Mouse (Mus musculus): Measurements from ENCODE around the gene Dlg2. TPM values are rescaled to one million over a fixed set of nuclear protein-coding genes. Genes with fewer than 3 reads are reported as not detected.

Gene Dlg2
- polyA plus RNA-seq, 1 experiment from 2014 or later: 5.1 TPM

DNA sequence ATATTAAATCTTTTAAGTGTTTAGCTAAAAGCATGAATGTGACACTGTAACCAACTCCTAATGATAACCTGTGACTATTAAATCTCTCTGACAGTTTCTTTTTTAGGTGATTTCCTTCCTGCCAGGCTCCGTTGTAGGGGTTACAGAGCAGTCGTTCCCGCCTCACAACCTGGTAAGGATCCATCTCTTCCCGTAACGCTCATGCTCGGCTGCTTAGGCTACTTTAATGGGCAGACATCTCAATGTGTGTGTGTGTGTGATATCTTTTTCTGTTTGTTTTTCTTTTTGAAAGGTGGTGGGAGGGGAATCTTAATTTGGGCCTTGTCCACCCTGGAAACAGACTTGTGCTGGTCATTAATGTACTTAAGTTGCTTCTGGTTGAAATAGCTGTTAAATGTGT is 32.3 kb upstream of the Dlg2 start:
- Histone ChIP-seq H3K4me3 (ENCODE audit: low read depth, low read length) (peak overlapping the region; percentile 99), H3K36me3 (ENCODE audit: control insufficient read depth, insufficient read depth, low read length) (peaks cover 14% of the 10 kb centered on the region; the same call in 1 of the 2 replicates), H3K9me3 (ENCODE audit: control insufficient read depth, low read depth, low read length) (no peaks in the 10 kb centered on the region), H3K27me3 (ENCODE audit: control insufficient read depth, insufficient read depth, low read length) (no peaks in the 10 kb centered on the region), H3K4me2 (replicated peaks; ENCODE audit: low read depth, low read length) (peak overlapping the region; percentile 95), H3K27ac (ENCODE audit: low read length) (peak overlapping the region; percentile 99; the same call in 1 of the 2 replicates), H3K9ac (replicated peaks; ENCODE audit: low read depth, low read length) (peak overlapping the region; percentile 97), H3K4me1 (ENCODE audit: control insufficient read depth, insufficient read depth, low read length) (no peaks in the 10 kb centered on the region)
- ATAC-seq (ENCODE audit: insufficient number of reproducible peaks, insufficient read depth, low FRiP score, low read depth): no peak
- WGBS: under 1% methylated on average over 6 of the region's 6 CpGs

DNA sequence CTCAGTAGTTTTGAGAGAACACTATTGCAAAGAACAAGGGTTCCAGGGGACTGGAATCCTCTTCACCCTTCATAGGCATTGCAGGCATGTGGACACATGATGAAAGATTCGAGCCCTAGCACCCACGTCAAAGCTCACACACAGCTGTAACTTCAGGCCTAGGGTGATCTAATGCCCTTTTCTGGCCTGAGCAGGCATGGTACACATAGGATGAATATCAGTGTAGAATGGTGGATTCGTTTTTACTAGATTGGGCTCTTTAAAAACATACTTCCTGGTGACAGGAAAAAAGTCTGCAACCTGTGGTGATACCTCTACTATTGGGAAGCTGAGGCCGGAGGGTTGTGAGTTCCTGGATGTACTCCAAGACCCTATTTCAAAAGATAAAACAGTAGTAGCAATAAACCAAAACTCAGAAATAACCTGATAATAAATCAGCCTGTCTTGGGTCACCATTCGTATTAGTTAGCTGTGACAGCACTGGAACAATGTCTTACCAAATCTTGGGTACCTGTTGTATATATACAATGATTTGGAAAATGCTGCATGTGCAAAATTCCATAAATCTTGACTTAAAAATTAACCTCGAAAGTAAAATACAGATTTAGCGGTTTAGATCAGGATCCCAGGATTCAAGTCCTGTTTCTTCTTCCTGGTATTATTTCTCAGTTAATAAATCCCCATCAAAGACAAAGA is 20.2 kb upstream of the Dlg2 start:
- Histone ChIP-seq H3K4me1 (ENCODE audit: control insufficient read depth, insufficient read depth, low read length) (peaks cover 7% of the 10 kb centered on the region), H3K4me3 (ENCODE audit: low read depth, low read length) (peak overlapping the region; percentile 76), H3K27ac (ENCODE audit: low read length) (peak overlapping the region; percentile 88; the same call in 1 of the 2 replicates), H3K4me2 (replicated peaks; ENCODE audit: low read depth, low read length) (peak overlapping the region; percentile 45), H3K9me3 (ENCODE audit: control insufficient read depth, low read depth, low read length) (no peaks in the 10 kb centered on the region), H3K27me3 (ENCODE audit: control insufficient read depth, insufficient read depth, low read length) (no peaks in the 10 kb centered on the region), H3K36me3 (ENCODE audit: control insufficient read depth, insufficient read depth, low read length) (peaks cover 11% of the 10 kb centered on the region), H3K9ac (replicated peaks; ENCODE audit: low read depth, low read length) (peak overlapping the region; percentile 61)
- WGBS: 25% methylated on average over 7 of the region's 7 CpGs
- ATAC-seq (ENCODE audit: insufficient number of reproducible peaks, insufficient read depth, low FRiP score, low read depth): no peak

DNA sequence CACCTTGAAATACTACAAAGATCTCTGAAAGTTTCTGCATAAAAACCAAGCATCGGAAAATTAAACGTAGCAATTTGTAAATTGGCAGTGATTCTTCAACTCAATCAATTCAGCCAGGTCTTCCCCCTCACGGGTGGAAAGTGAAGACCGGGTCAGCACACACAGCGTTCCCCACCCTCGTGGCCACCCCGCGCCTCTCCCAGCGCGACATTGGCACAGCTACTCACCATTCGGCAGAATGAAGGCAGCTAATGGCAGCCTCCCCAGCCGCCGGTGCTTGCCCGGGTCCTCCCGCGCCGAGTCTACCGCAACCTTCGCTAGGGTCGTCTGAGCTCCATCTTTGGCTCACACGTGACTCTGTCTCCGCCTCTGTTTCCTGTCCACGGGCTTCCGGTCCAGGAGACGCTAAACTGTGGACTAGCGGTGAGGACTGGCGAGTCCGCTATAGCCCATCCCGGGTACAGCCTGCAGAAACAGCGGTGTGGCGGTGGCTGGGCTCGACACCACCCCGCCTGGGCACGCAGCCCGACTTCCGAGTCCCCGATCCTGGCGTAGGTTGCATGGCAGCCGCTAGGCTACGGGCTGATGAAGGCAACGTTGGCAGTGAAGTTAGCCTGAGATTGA is 19.5 kb upstream of the Dlg2 start, which contains the start of gene Tmem126a:
Gene Tmem126a (minus strand): TSS at position 385 of the 624 bp plus-strand sequence.
- peak within 1 kb of the TSS; percentile 76 for H3K4me3 ChIP-seq (ENCODE audit: low read depth, low read length)
- WGBS: under 1% methylated on average over 41 of the region's 41 CpGs
- H3K36me3 ChIP-seq (ENCODE audit: control insufficient read depth, insufficient read depth, low read length): peaks cover 7% of the 10 kb centered on the region; the same call in 1 of the 2 replicates
- peak within 1 kb of the TSS; percentile 45 for H3K4me2 ChIP-seq (replicated peaks; ENCODE audit: low read depth, low read length)
- no peaks in the 10 kb centered on the region for H3K9me3 ChIP-seq (ENCODE audit: control insufficient read depth, low read depth, low read length)
- H3K27me3 ChIP-seq (ENCODE audit: control insufficient read depth, insufficient read depth, low read length): no peaks in the 10 kb centered on the region
- peaks cover 7% of the 10 kb centered on the region for H3K4me1 ChIP-seq (ENCODE audit: control insufficient read depth, insufficient read depth, low read length)
- peak within 1 kb of the TSS; percentile 88 for H3K27ac ChIP-seq (ENCODE audit: low read length)
- H3K9ac ChIP-seq (replicated peaks; ENCODE audit: low read depth, low read length): peak within 1 kb of the TSS; percentile 61
- ATAC-seq (ENCODE audit: insufficient number of reproducible peaks, insufficient read depth, low FRiP score, low read depth): peak; percentile 96

DNA sequence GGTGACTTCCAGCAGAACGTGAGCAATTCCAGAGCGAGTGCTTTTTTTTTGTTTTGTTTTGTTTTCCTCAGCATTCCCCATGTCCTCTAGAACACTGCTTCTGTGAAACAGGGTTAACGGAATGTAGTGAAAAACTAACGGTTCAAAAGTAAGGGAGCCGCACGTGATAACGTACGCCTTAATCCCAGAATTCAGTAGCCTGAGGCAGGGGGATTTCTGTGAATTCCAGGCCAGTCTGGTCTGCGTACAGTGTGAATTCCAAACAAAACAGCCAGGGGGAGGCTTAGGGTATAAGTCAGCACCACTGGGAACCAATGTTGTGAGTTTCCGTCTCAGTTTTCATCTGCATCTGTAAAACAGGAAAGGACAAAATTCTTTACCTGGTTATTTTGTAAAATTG is 19.0 kb upstream of the Dlg2 start:
- Histone ChIP-seq H3K4me2 (replicated peaks; ENCODE audit: low read depth, low read length) (peak overlapping the region; percentile 45), H3K27me3 (ENCODE audit: control insufficient read depth, insufficient read depth, low read length) (no peaks in the 10 kb centered on the region), H3K4me3 (ENCODE audit: low read depth, low read length) (peak overlapping the region; percentile 76), H3K27ac (ENCODE audit: low read length) (peak overlapping the region; percentile 88), H3K36me3 (ENCODE audit: control insufficient read depth, insufficient read depth, low read length) (peaks cover 3% of the 10 kb centered on the region; the same call in 1 of the 2 replicates), H3K9me3 (ENCODE audit: control insufficient read depth, low read depth, low read length) (no peaks in the 10 kb centered on the region), H3K9ac (replicated peaks; ENCODE audit: low read depth, low read length) (peak overlapping the region; percentile 61; the same call in 1 of the 2 replicates), H3K4me1 (ENCODE audit: control insufficient read depth, insufficient read depth, low read length) (peaks cover 7% of the 10 kb centered on the region)
- ATAC-seq (ENCODE audit: insufficient number of reproducible peaks, insufficient read depth, low FRiP score, low read depth): no peak
- 14% methylated on average over 10 of the region's 10 CpGs for WGBS

DNA sequence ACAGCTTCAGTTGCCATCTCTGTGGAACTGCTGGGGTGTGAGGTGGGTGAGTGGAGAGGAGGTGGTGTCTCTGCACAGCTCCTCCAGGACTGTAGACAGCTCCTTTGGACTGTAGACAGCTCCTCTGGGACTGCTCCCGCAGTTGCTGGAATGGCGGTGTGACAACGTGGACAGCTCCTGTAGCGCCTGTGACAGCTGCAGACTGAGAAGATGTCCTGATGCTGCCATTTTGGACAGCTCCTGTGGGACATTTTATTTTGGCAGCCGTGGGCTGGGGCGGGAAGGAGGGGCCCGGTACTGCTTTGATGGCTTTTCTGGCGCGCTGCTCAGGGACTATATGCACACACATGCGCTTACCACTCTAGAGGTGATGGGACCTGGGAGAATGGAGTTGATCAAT is 16.1 kb upstream of the Dlg2 start:
- Histone ChIP-seq H3K4me3 (ENCODE audit: low read depth, low read length) (no peak overlapping the region), H3K27me3 (ENCODE audit: control insufficient read depth, insufficient read depth, low read length) (no peaks in the 10 kb centered on the region), H3K36me3 (ENCODE audit: control insufficient read depth, insufficient read depth, low read length) (no peaks in the 10 kb centered on the region), H3K27ac (ENCODE audit: low read length) (no peak overlapping the region), H3K4me2 (replicated peaks; ENCODE audit: low read depth, low read length) (no peak overlapping the region), H3K9ac (replicated peaks; ENCODE audit: low read depth, low read length) (no peak overlapping the region), H3K9me3 (ENCODE audit: control insufficient read depth, low read depth, low read length) (no peaks in the 10 kb centered on the region), H3K4me1 (ENCODE audit: control insufficient read depth, insufficient read depth, low read length) (peaks cover 7% of the 10 kb centered on the region)
- no peak for ATAC-seq (ENCODE audit: insufficient number of reproducible peaks, insufficient read depth, low FRiP score, low read depth)
- 45% methylated on average over 10 of the region's 10 CpGs for WGBS

DNA sequence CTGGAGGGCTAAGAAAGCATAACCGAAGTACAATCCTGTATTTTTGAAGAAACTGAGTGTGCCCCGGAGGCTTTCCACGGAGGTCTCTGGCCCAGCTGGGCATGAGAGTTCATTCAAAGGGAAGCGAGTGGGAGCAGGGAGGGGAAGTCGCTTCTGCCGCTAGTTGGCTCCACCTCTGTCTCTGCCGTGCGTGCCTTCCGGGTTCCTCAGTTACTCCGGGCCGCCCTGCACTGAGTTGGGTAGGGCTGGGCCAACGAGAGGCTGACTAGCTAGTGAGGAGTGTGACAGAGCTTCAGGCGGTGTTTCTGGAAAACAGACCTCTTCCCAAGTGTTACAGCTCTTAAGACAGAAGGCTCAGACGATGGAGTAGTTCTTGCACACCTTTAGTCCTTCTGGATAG is 15.5 kb upstream of the Dlg2 start:
- no peak overlapping the region for H3K9ac ChIP-seq (replicated peaks; ENCODE audit: low read depth, low read length)
- peaks cover 4% of the 10 kb centered on the region for H3K4me1 ChIP-seq (ENCODE audit: control insufficient read depth, insufficient read depth, low read length)
- no peaks in the 10 kb centered on the region for H3K27me3 ChIP-seq (ENCODE audit: control insufficient read depth, insufficient read depth, low read length)
- WGBS: 18% methylated on average over 14 of the region's 14 CpGs
- ATAC-seq (ENCODE audit: insufficient number of reproducible peaks, insufficient read depth, low FRiP score, low read depth): no peak
- no peak overlapping the region for H3K4me2 ChIP-seq (replicated peaks; ENCODE audit: low read depth, low read length)
- H3K36me3 ChIP-seq (ENCODE audit: control insufficient read depth, insufficient read depth, low read length): no peaks in the 10 kb centered on the region
- no peak overlapping the region for H3K27ac ChIP-seq (ENCODE audit: low read length)
- H3K9me3 ChIP-seq (ENCODE audit: control insufficient read depth, low read depth, low read length): no peaks in the 10 kb centered on the region
- H3K4me3 ChIP-seq (ENCODE audit: low read depth, low read length): no peak overlapping the region

DNA sequence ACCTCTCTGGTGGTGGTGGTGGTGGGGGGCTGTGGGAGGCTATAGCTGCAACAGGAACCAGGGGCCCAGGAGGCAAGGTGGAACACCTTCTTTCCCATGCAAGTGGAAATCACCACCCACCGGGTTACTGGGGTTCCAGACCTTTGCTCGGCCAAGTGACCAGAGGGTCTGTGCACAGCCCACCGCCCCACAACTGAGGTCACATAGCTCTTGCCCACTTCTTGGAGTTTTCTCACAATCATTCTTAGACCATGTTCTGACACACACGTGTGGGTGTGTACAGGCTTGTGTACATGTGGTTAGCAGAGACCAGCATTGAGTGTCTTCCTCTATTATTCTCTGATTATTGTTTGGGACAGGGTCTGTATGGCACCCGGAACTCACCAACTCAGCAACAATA is 15.0 kb upstream of the Dlg2 start:
- Histone ChIP-seq H3K4me2 (replicated peaks; ENCODE audit: low read depth, low read length) (no peak overlapping the region), H3K9ac (replicated peaks; ENCODE audit: low read depth, low read length) (no peak overlapping the region), H3K4me3 (ENCODE audit: low read depth, low read length) (no peak overlapping the region), H3K27me3 (ENCODE audit: control insufficient read depth, insufficient read depth, low read length) (no peaks in the 10 kb centered on the region), H3K27ac (ENCODE audit: low read length) (no peak overlapping the region), H3K9me3 (ENCODE audit: control insufficient read depth, low read depth, low read length) (no peaks in the 10 kb centered on the region), H3K4me1 (ENCODE audit: control insufficient read depth, insufficient read depth, low read length) (no peaks in the 10 kb centered on the region), H3K36me3 (ENCODE audit: control insufficient read depth, insufficient read depth, low read length) (no peaks in the 10 kb centered on the region)
- no peak for ATAC-seq (ENCODE audit: insufficient number of reproducible peaks, insufficient read depth, low FRiP score, low read depth)
- WGBS: 91% methylated on average over 5 of the region's 5 CpGs

DNA sequence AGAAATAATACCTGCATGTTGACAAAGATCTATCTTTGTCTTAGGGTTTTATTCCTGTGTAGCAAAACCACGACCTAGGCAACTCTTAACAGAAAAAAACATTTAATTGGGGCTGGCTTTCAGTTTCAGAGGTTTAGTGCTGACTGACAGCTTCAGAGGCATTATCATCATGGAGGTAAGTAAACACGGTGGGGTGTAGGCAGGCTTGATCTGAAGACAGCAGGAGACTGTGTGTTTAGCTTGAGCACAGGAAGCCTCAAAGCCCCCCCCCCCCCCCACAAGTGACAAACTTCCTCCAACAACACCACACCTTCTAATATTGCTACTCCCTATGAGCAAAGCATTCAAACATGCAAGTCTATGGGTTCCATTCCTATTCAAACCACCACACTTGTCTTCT is 3.0 kb upstream of the Dlg2 start:
- no peak overlapping the region for H3K4me2 ChIP-seq (replicated peaks; ENCODE audit: low read depth, low read length)
- no peak overlapping the region for H3K4me3 ChIP-seq (ENCODE audit: low read depth, low read length)
- no peak overlapping the region for H3K27ac ChIP-seq (ENCODE audit: low read length)
- H3K27me3 ChIP-seq (ENCODE audit: control insufficient read depth, insufficient read depth, low read length): no peaks in the 10 kb centered on the region
- H3K4me1 ChIP-seq (ENCODE audit: control insufficient read depth, insufficient read depth, low read length): 0 out of 2 replicates have a peak, but pooled peaks cover 4% of the 10 kb centered on the region
- peaks cover 7% of the 10 kb centered on the region for H3K36me3 ChIP-seq (ENCODE audit: control insufficient read depth, insufficient read depth, low read length)
- H3K9ac ChIP-seq (replicated peaks; ENCODE audit: low read depth, low read length): no peak overlapping the region
- WGBS: 50% methylated on average over 2 of the region's 2 CpGs
- ATAC-seq (ENCODE audit: insufficient number of reproducible peaks, insufficient read depth, low FRiP score, low read depth): no peak
- no peaks in the 10 kb centered on the region for H3K9me3 ChIP-seq (ENCODE audit: control insufficient read depth, low read depth, low read length)
